Comparison of ENCODE assay signal across 17 mouse cellular contexts in the genomic region with DNA sequence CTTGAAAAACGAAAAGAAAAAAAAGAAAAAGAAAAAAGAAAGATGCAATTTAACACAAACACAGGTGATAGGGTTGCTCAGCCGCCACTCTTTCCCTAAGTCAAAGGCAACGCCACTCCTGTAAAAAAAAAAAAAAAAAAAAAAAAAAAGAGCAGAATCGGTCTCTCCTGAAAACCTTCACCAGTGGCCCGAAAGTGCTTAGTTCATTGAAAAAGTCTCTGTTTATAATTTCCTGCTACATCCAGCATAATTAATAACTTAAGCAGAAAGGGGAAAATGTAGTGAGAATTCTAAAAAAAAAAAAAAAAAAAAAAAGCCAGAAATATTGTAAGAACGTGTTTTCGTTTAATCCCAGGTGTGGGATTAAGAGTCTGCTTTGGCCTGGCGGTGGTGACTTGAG.
"Had no signal": no experiment of that assay in that cellular context is flagged by ENCODE, and none has a peak within 500 bp of the region (broad histone marks: within the 10 kb centered on the region; RNA-seq: fewer than 3 reads in every experiment).

No protein-coding gene starts in this region.

- H3K4me3 ChIP-seq: neural tube, embryonic 12.5 days; neural tube, embryonic 13.5 days; neural tube, embryonic 15.5 days; stomach, embryonic 15.5 days had no signal

- H3K4me2 ChIP-seq: neural tube, embryonic 12.5 days; neural tube, embryonic 13.5 days; neural tube, embryonic 15.5 days; stomach, embryonic 15.5 days had no signal

- H3K4me1 ChIP-seq: neural tube, embryonic 12.5 days; neural tube, embryonic 13.5 days; neural tube, embryonic 15.5 days; stomach, embryonic 15.5 days had no signal

- H3K36me3 ChIP-seq: neural tube, embryonic 12.5 days; neural tube, embryonic 13.5 days; neural tube, embryonic 15.5 days; stomach, embryonic 15.5 days had no signal

- H3K9me3 ChIP-seq: neural tube, embryonic 12.5 days; neural tube, embryonic 13.5 days; neural tube, embryonic 15.5 days; stomach, embryonic 15.5 days had no signal

- H3K9ac ChIP-seq: neural tube, embryonic 12.5 days; neural tube, embryonic 13.5 days; neural tube, embryonic 15.5 days; stomach, embryonic 15.5 days had no signal

- H3K27ac ChIP-seq: neural tube, embryonic 12.5 days; neural tube, embryonic 13.5 days; neural tube, embryonic 15.5 days; stomach, embryonic 15.5 days; stomach, postnatal 0 days had no signal

- H3K27me3 ChIP-seq: neural tube, embryonic 12.5 days; neural tube, embryonic 13.5 days; neural tube, embryonic 15.5 days; stomach, embryonic 15.5 days had no signal

- DNase-seq: retina, postnatal 1 day; right cerebral cortex, adult 18-20 months; right cerebral cortex, postnatal 14 days; right cerebral cortex, postnatal 25 days; right cerebral cortex, postnatal 4 days; spleen, adult 18-20 months; thymus, adult 18-20 months; thymus, adult 2 months; thymus, postnatal 14 days; thymus, postnatal 25 days; thymus, postnatal 36 days; thymus, postnatal 4 days had no signal
